Mouse (Mus musculus): ENCODE results near the gene Zdhhc1.

- TF ChIP-seq CTCF (IDR thresholded peaks at IDR 0.05) (no peak), EP300 (IDR thresholded peaks at IDR 0.05) (no peak)
Observed at GRCm38 (mm10) chr8:105448596-105448995, 48.1 kb downstream of the Zdhhc1 start.
